Mouse (Mus musculus) kidney, adult 2 months (tissue): ENCODE results near the gene Brs3.

ENCODE experiments used
- CTCF ChIP-seq: fragments of 200-500 bp; conservative IDR thresholded peaks from 2 replicates; pipeline ENCODE4 v1.5.1; 2011; ENCODE audit warnings: low read depth, mild to moderate bottlenecking, control low read depth, low read length, moderate library complexity, mixed read lengths; ENCODE audit not compliant: insufficient read depth, insufficient read length
- POLR2A ChIP-seq: fragments of 200-500 bp; IDR thresholded peaks from one replicate; pipeline ENCODE4 v1.6.1; 2011; ENCODE audit warnings: low read depth, low read length, control low read depth

DNA sequence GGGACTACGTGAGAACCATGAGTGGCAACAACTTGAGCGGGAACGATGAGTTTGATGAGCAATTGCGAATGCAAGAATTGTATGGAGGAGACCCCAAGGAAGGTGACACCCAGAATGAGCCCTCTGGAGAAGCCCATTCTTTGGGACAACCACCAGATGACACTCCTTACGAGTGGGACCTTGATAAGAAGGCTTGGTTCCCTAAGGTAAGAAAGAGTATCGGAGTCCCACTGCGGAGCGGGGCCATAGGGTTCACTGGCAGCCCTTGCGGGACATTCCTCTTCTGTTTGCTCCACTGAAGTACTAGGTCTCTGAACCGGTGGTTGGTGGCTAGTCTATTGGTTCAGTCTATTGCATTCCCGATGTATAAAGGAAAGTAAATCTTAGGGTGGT, 11.1 kb downstream of the Brs3 start:
- TF ChIP-seq POLR2A: no peak
- no peak for TF ChIP-seq CTCF
